Mouse (Mus musculus) retina, embryonic 14.5 days (tissue): ENCODE data around the gene Plekha7.

Experiments
- DNase-seq: peaks from one replicate; pipeline ENCODE4 v3.0.0-alpha.2; 2015; ENCODE audit warnings: low spot score

Gene Plekha7

GRCm38 (mm10) chr7:116186156-116186555, 122.0 kb downstream of the Plekha7 start:
- DNase-seq: no peak

DNA sequence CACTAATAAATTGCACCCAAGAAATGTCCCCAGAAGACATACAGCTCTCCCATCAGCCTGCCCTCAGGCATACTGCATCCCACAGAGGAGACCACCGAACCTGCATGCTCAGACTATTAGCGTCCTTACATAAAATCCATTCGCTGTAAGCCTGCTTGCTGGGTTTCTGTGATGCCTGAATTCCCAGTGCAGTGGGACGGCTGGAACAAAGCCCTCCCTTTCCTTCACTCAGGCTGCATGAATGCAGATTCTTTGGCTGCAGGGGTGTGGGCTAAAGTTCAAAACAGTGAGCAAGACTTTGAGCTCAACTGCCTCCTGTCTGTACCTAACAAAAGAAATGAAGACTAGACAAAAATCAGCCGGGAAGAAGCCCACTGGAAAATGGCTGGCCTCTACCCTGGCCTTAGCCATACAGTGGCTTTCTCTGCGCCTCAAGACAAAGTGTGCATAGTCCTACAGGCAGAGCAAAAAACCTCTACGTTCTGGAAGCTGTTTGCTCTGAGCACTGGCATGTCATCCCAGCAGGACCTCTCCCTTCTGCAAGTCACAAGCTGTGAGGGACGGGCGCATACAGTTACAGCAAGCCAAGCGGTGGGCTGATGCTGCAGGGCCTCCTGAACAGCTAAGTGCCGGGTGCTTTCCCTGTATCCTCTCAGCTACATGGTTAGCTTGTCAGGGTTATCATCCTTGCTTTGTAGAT, 123.7 kb downstream of the Plekha7 start:
- no peak for DNase-seq

GRCm38 (mm10) chr7:116182451-116182850, 125.7 kb downstream of the Plekha7 start:
- DNase-seq: no peak

DNA sequence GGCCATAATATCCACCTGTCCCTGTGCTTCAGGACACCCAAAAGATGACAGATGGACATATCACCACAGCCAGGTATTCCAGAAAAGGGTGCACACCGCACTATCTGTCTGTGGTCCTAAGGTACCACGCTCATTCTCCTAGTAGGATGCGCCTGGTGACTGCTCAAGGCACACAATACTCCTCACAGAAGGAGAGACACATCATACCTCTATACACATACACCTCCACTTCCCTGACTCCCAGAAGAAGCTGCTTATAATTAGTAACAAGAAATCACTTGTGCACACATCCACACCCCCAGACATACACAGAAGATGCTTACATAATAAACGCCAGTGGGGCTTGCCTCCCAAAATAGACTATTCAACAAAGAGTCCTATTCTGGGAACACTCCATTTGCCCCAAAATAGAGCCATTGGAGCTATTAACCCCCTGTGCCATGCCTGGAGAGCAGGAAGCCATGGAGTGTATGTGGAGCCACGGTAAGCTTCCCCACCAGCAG, 126.7 kb downstream of the Plekha7 start:
- DNase-seq: no peak

DNA sequence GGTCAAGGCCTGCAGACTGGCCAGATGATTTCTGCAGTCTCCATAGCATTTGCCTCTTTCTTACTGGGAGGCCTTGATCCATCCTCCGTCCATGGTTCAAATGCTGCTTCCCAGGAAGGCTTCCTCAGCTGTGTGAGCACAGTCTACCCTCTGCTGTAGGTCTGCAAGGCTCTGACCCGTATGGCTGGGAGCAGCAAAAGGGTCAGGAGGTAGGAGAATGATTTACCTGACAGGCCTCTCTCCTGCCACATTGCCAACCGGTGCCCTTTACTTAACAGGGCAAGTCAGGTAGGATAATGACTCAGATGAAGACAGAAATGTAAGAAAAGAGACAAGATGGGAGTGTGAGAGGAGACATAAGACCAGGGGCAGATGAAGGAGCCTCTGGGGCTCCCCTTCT, 129.3 kb downstream of the Plekha7 start:
- no peak for DNase-seq

- peak; percentile 15 for DNase-seq
Measured at GRCm38 (mm10) chr7:116172774-116173173, 135.4 kb downstream of the Plekha7 start.

DNA sequence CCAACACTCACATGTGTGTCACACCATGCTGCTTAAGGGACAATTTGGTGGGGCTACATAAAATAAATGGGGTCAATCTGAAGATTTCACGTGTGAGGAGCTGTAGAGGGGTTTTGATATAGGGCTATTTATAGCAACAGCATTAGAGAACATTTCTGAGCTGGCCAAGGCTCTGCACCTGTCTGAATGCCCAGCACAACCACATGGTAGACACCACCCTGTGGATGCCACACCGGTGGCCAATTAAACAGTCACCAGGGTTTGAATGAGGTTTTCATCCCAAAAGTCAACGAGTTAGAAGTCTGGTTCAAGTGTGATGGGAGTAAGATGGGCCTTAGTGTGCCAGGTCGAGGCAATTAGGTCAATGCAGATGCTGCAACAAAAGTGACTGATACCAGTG, 138.8 kb downstream of the Plekha7 start:
- no peak for DNase-seq

DNA sequence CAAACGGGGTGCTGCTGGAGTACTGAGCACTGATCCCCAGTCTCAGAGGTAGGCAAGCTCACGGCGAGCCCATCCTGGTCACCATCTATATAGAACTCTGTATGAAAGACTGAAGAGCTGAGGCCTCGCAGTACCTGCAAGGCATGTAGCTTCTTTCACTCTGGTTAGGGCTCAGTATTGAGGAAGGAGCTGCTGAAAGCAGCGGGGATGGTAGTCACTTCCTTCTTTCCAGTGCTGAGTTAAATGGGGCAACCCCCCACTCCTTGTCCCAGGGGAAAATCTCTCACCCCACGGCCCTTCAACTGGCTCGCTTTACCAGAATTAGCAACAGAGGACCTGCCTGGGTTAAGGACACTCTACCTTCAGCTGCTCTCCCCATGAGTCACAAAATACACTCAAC, 140.0 kb downstream of the Plekha7 start:
- no peak for DNase-seq

DNA sequence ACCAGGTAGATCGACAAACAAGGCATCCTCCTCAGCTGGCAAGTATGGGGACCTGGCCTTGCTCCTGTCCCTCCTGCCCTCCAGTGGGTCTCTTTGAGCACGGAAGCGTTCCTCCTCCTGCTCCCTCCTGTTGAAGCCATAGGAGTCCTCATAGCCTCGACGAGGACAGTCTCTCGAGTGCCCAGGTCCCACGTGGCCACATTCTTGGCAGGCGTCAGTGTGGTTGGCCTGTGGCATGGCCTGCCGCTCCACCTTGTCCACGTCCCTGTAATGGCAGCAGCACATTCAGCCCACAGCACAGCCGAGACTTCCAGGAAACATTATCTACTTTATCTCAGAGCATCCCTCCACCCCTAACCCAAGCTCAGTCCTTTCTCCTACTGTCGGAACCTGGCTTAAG, 143.9 kb downstream of the Plekha7 start:
- DNase-seq: no peak

GRCm38 (mm10) chr7:116161544-116161943, 146.6 kb downstream of the Plekha7 start:
- peak; percentile 77 for DNase-seq

- no peak for DNase-seq
Measured at GRCm38 (mm10) chr7:116156894-116157143, 151.4 kb downstream of the Plekha7 start.

- peak; percentile 35 for DNase-seq
Measured at GRCm38 (mm10) chr7:116156072-116156893, 151.9 kb downstream of the Plekha7 start.

DNA sequence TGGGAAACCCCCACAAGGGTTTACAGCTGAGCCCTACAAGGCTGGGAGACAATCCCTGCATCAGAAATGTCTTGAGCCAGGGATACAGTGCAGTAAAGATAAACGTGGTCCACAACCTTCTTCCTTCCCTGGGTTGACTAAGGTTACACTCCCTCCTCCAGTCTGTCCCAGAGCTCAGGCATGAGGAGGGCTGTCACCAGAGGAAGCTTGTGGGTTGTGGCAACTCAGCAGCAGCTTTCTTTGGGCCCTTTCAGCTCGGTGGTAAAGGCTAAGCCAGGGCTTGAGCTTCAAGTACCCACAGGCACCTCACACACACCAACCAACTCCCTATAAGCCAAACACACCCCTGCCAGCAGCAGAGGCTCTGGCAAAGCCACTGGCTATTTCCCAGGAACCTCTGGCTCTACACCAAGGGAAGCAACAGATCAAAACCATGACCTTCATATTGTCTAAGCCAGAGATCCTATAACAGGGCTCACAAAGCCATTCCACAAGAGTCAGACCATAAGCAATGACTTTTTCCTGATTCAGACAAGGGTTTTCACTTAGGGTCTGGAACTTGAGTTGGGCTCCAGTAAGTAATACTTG, 154.3 kb downstream of the Plekha7 start:
- DNase-seq: no peak

GRCm38 (mm10) chr7:116149568-116149967, 158.6 kb downstream of the Plekha7 start:
- no peak for DNase-seq

DNA sequence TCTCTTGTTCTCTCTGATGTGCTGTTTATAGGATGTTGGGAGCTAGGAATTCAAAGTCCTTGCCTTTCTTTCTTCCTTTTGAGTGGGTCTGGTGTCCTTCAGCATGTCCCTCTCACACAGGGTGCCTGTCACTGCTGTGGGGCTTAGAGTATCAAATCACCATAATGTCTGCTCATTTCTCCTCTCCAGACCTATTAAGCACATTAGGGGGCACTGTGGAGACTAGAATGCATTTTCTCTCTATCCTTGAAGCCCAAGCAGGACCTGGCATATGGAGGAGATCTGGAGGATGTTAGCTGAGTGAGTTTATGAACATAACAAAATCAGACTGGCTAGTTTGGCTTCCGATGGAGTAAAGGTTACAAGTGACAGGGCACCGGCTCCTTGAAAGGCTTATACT, 161.1 kb downstream of the Plekha7 start:
- DNase-seq: no peak

GRCm38 (mm10) chr7:116145030-116145429, 163.1 kb downstream of the Plekha7 start:
- DNase-seq: no peak

GRCm38 (mm10) chr7:116137671-116138070, 170.5 kb downstream of the Plekha7 start:
- DNase-seq: no peak

- DNase-seq: no peak
Measured at GRCm38 (mm10) chr7:116137149-116137548, 171.0 kb downstream of the Plekha7 start.

DNA sequence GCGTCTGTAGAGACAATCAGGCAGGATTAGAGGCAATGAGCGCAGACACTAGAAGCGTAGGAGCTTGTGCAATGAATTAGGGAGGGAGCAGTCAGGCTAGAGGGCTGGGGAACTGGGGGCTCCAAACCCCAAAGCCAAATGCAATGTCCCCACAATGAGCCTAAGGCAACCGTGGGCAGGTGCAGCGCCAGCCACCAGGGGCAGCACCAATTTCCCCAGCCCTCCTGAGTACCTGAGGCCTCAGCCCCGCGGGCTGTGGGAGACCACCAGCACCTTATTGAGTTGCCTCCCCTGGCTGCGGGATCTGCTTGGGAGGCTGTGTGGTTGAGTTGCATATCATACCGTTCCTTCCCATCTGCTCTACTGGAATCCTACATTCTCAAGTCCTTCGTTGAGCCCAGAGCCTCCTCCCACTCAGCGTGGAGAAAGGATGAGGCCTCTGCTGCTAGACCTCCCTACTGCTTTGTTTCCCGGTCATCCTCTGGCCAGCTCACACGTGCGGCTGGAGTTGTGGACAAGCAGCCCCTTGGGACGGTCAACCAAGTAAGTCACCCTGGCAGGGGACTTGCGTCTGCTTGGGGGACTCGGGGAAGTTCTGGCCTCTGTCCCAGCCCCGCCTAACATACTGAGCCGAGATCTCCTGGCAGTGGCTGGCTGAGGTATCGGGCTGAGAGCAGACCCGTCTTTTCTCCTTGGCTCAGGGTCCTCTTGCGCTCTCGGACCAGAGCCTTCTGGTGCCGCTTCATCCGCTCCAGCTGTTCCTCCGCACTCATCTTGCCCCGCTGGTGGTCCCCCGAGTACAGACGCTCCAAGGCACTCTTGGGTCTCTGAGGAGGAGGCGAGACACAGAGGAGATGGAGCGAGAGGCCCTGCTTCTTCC, 173.5 kb downstream of the Plekha7 start:
- DNase-seq: no peak

DNA sequence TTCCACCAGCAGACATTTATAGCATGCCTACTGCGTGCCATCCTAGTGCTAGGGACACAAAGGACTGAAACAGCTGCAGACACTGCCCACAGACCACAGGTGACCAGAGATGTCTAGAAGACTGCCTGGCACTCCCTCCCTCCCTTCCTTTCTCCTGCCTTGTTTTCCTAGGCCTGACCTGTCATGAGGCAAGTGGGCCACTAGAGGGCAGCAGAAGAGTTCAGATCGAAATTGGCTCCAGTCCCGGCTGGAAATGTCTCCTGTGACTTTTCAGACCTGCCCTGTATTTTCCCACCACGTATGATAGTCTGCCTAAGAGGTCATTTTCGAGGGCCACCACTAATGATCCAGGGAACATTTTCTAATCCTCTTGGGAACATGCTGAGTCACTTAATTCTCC, 176.1 kb downstream of the Plekha7 start:
- DNase-seq: peak; percentile 87

GRCm38 (mm10) chr7:116131390-116131789, 176.8 kb downstream of the Plekha7 start:
- DNase-seq: peak; percentile 42

DNA sequence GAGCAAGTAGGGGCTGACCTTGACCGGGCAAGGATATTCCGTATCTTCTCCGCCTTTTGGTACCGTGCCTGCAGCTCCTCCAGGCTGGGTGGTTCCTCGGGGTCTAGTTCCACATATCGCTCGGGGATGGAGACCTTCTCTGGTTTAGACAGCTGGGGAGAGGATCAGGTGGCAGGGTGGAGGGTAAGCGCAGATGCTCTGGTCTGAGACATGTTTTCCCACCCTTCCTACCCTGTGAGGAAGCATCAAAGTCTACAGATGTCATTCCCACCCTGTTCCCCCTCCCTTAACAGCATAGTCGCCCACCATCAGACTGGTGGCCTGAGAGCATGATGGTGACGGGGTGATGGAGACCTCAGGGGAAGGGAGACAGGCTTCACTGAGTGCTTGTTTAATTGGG, 178.8 kb downstream of the Plekha7 start:
- DNase-seq: no peak
